29 mouse cellular contexts compared by ENCODE assay signal in the genomic region with DNA sequence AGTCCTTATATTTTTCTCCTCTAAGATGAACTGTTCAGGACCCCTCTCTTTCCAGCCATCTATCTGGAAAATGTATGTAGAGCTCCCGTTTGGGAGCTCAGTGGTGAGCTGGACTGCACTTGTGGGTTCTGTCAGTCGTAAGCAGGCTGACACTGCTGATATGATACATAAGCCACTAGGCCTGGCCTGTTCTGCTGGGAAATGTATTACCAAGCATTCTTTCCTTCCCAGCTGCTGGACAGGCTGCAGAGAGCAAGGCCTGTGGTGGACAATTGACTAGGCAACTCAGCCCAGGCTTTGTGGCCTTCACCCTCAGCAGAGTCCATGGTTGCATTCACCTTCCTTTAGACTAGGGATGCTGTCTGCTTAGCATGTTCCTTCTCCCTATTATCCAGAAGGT. TPM values are rescaled to one million over a fixed set of nuclear protein-coding genes. Genes with fewer than 3 reads are reported as not detected.
DNase-seq lines count a peak whose midpoint lies in the region; ATAC-seq and TF ChIP-seq lines count a peak whose summit lies in the region.
"Had no signal": no experiment of that assay in that cellular context is flagged by ENCODE, and none has a peak within 500 bp of the region (broad histone marks: within the 10 kb centered on the region; RNA-seq: fewer than 3 reads in every experiment).

No protein-coding gene starts in this region.

- ATAC-seq in heart, embryonic 16.5 days (replicated peaks; ENCODE audit: extremely low read depth, insufficient read depth, low FRiP score) = peak; percentile 45
- ATAC-seq in kidney, embryonic 16.5 days (ENCODE audit: low FRiP score, low TSS enrichment) = peak; percentile 39; the same call in 1 of the 2 replicates
- peak; percentile 18; the same call in 1 of the 2 replicates for ATAC-seq in lung, embryonic 14.5 days (ENCODE audit: insufficient read depth)
- ATAC-seq: forebrain, embryonic 15.5 days; hindbrain, postnatal 0 days; midbrain, embryonic 13.5 days had no signal

- no peaks in the 10 kb centered on the region for H3K9me3 ChIP-seq in heart, embryonic 16.5 days (replicated peaks; ENCODE audit: control insufficient read depth, low read length)
- no peaks in the 10 kb centered on the region for H3K9me3 ChIP-seq in kidney, embryonic 16.5 days (ENCODE audit: low read length)
- no peaks in the 10 kb centered on the region for H3K9me3 ChIP-seq in lung, embryonic 14.5 days (ENCODE audit: low read depth, low read length)
- H3K9me3 ChIP-seq: embryonic facial prominence, embryonic 13.5 days; forebrain, embryonic 10.5 days; forebrain, embryonic 15.5 days; hindbrain, embryonic 12.5 days; limb, embryonic 15.5 days; liver, embryonic 13.5 days; lung, embryonic 15.5 days; midbrain, embryonic 13.5 days; neural tube, embryonic 13.5 days had no signal

- peaks cover 14% of the 10 kb centered on the region for H3K4me1 ChIP-seq in heart, embryonic 16.5 days (ENCODE audit: control insufficient read depth, insufficient read depth, low read length)
- no peaks in the 10 kb centered on the region for H3K4me1 ChIP-seq in kidney, embryonic 16.5 days (ENCODE audit: insufficient read depth, low read length)
- peaks cover 12% of the 10 kb centered on the region for H3K4me1 ChIP-seq in lung, embryonic 14.5 days (ENCODE audit: insufficient read depth)
- no peaks in the 10 kb centered on the region for H3K4me1 ChIP-seq in lung, adult 2 months (ENCODE audit: control insufficient read depth, insufficient read depth, low read length)
- H3K4me1 ChIP-seq: forebrain, embryonic 10.5 days; forebrain, embryonic 15.5 days; hindbrain, embryonic 12.5 days; liver, embryonic 13.5 days; midbrain, embryonic 13.5 days; neural tube, embryonic 13.5 days had no signal

- no peak for DNase-seq in heart, postnatal 36 days
- no peak for DNase-seq in kidney, adult 9 months
- DNase-seq in lung, embryonic 14.5 days = peak; percentile 44
- no peak for DNase-seq in lung, adult 2 months
- peak; percentile 17 for DNase-seq in yolk sac, embryonic 10.5 days (ENCODE audit: low spot score)
- DNase-seq in adipocyte (ENCODE audit: low spot score) = no peak
- DNase-seq: adrenal gland, adult 2 months; adrenal gland, postnatal 36 days; B cell, adult 2 months; cerebellum, adult 18-20 months; cerebellum, postnatal 10 days; gastrocnemius, postnatal 25 days; kidney, adult 11 months; kidney, postnatal 36 days; liver, embryonic 13.5 days; right cerebral cortex, postnatal 4 days had no signal

- H3K36me3 ChIP-seq in heart, embryonic 16.5 days (ENCODE audit: control insufficient read depth, insufficient read depth) = no peaks in the 10 kb centered on the region
- no peaks in the 10 kb centered on the region for H3K36me3 ChIP-seq in kidney, embryonic 16.5 days (ENCODE audit: insufficient read depth, low read length)
- H3K36me3 ChIP-seq in lung, embryonic 14.5 days (ENCODE audit: insufficient read depth) = no peaks in the 10 kb centered on the region
- H3K36me3 ChIP-seq: embryonic facial prominence, embryonic 13.5 days; forebrain, embryonic 10.5 days; forebrain, embryonic 15.5 days; hindbrain, embryonic 12.5 days; limb, embryonic 15.5 days; liver, embryonic 13.5 days; lung, embryonic 15.5 days; midbrain, embryonic 13.5 days; neural tube, embryonic 13.5 days had no signal

- no peak overlapping the region for H3K9ac ChIP-seq in heart, embryonic 16.5 days (ENCODE audit: low read length)
- no peak overlapping the region for H3K9ac ChIP-seq in kidney, embryonic 16.5 days (replicated peaks; ENCODE audit: low read length)
- H3K9ac ChIP-seq in lung, embryonic 14.5 days = no peak overlapping the region
- H3K9ac ChIP-seq: embryonic facial prominence, embryonic 13.5 days; forebrain, embryonic 15.5 days; hindbrain, embryonic 12.5 days; limb, embryonic 15.5 days; liver, embryonic 13.5 days; lung, embryonic 15.5 days; midbrain, embryonic 13.5 days; neural tube, embryonic 13.5 days had no signal

- intact Hi-C loops in heart, postnatal 36 days (cut with DNase I) = no loop called here

- no peaks in the 10 kb centered on the region for H3K27me3 ChIP-seq in heart, embryonic 16.5 days (ENCODE audit: control insufficient read depth, insufficient read depth, low read length)
- H3K27me3 ChIP-seq in kidney, embryonic 16.5 days (ENCODE audit: insufficient read depth, low read length) = no peaks in the 10 kb centered on the region
- H3K27me3 ChIP-seq in lung, embryonic 14.5 days (ENCODE audit: insufficient read depth, low read length) = no peaks in the 10 kb centered on the region
- H3K27me3 ChIP-seq: embryonic facial prominence, embryonic 13.5 days; forebrain, embryonic 15.5 days; hindbrain, embryonic 12.5 days; limb, embryonic 15.5 days; liver, embryonic 13.5 days; lung, embryonic 15.5 days; midbrain, embryonic 13.5 days; neural tube, embryonic 13.5 days had no signal

- no peak overlapping the region for H3K4me3 ChIP-seq in heart, embryonic 16.5 days (ENCODE audit: low read length)
- no peak overlapping the region for H3K4me3 ChIP-seq in kidney, embryonic 16.5 days (ENCODE audit: low read length)
- no peak overlapping the region for H3K4me3 ChIP-seq in lung, embryonic 14.5 days (ENCODE audit: low read depth, low read length)
- H3K4me3 ChIP-seq in lung, adult 2 months (replicated peaks; ENCODE audit: extremely low read depth, low read depth, low read length) = no peak overlapping the region
- H3K4me3 ChIP-seq: embryonic facial prominence, embryonic 13.5 days; forebrain, embryonic 10.5 days; forebrain, embryonic 15.5 days; hindbrain, embryonic 12.5 days; limb, embryonic 15.5 days; liver, embryonic 13.5 days; lung, embryonic 15.5 days; midbrain, embryonic 13.5 days; neural tube, embryonic 13.5 days had no signal

- 17% methylated on average over 2 of the region's 2 CpGs for WGBS in heart, embryonic 16.5 days
- WGBS in kidney, embryonic 16.5 days = 65% methylated on average over 2 of the region's 2 CpGs
- 28% methylated on average over 2 of the region's 2 CpGs for WGBS in lung, embryonic 14.5 days
- WGBS in lung, adult 2 months = 67% methylated on average over 2 of the region's 2 CpGs

- TF ChIP-seq CTCF in lung, embryonic 14.5 days (IDR thresholded peaks at IDR 0.05; ENCODE audit: low read depth) = no peak
- no peak for TF ChIP-seq CTCF in lung, adult 2 months (IDR thresholded peaks at IDR 0.05; ENCODE audit: insufficient read depth, low read length)

- peak overlapping the region; percentile 17; the same call in 1 of the 2 replicates for H3K27ac ChIP-seq in heart, embryonic 16.5 days (ENCODE audit: low read length)
- no peak overlapping the region for H3K27ac ChIP-seq in kidney, embryonic 16.5 days (ENCODE audit: low read length)
- H3K27ac ChIP-seq in lung, embryonic 14.5 days (ENCODE audit: low read depth) = no peak overlapping the region
- H3K27ac ChIP-seq: embryonic facial prominence, embryonic 13.5 days; forebrain, embryonic 10.5 days; forebrain, embryonic 15.5 days; hindbrain, embryonic 12.5 days; hindbrain, postnatal 0 days; limb, embryonic 15.5 days; liver, embryonic 13.5 days; lung, embryonic 15.5 days; macrophage; midbrain, embryonic 13.5 days; neural tube, embryonic 13.5 days had no signal

- TF ChIP-seq POLR2A in lung, adult 2 months (IDR thresholded peaks at IDR 0.05; ENCODE audit: borderline replicate concordance, extremely low read depth, low read depth, low read length) = no peak

- no peak overlapping the region for H3K4me2 ChIP-seq in heart, embryonic 16.5 days (ENCODE audit: low read depth, low read length)
- no peak overlapping the region for H3K4me2 ChIP-seq in kidney, embryonic 16.5 days (replicated peaks; ENCODE audit: low read depth, low read length)
- no peak overlapping the region for H3K4me2 ChIP-seq in lung, embryonic 14.5 days
- H3K4me2 ChIP-seq: embryonic facial prominence, embryonic 13.5 days; forebrain, embryonic 15.5 days; hindbrain, embryonic 12.5 days; limb, embryonic 15.5 days; liver, embryonic 13.5 days; lung, embryonic 15.5 days; midbrain, embryonic 13.5 days; neural tube, embryonic 13.5 days had no signal

RNA-seq across cellular contexts. Expression of gene Ror1, which starts 46.0 kb away (rescaled TPM):
- 10.7 and 13.0 TPM in 2 replicates for polyA plus RNA-seq in heart, embryonic 16.5 days (2015; fragmentation: Nextera tagmentation; extraction: Ambion mirVana)
- 1 to 10 TPM; 4.4 to 5.2 TPM for total RNA-seq in heart, postnatal 36 days (2021)
- 9.2 and 9.3 TPM in 2 replicates for polyA plus RNA-seq in kidney, embryonic 16.5 days (2015; fragmentation: Nextera tagmentation; extraction: Ambion mirVana)
- 23.4 and 23.8 TPM in 2 replicates for polyA plus RNA-seq in lung, embryonic 14.5 days (2014; fragmentation: Nextera tagmentation; extraction: Ambion mirVana)
- polyA plus RNA-seq in lung, adult 2 months (2012; rRNA removed) = 2.2 and 2.6 TPM in 2 replicates
- total RNA-seq: megakaryocyte-erythroid progenitor cell, adult 5-6 weeks had no signal
- polyA plus RNA-seq: macrophage had no signal

Comparison
In these comparisons a context has a peak if more than half of its experiments do, and no peak if none do; other contexts are left out.
1. DNase-seq: peak in lung, embryonic 14.5 days (single experiment) and yolk sac, embryonic 10.5 days (single experiment); none in heart, postnatal 36 days (0 of 2), kidney, adult 9 months (single experiment), lung, adult 2 months (single experiment) and adipocyte (single experiment).
2. Peak in every context shown above with its lines, with median percentiles within 50 percentile points of each other: ATAC-seq.